Mouse (Mus musculus): ENCODE data around the gene Prg2. TPM values are rescaled to one million over a fixed set of nuclear protein-coding genes. Genes with fewer than 3 reads are reported as not detected.

The Prg2 gene
- polyA plus RNA-seq, 1 experiment = not detected

GRCm38 (mm10) chr2:84958588-84959264 lies 21.5 kb upstream of the Prg2 start:
- H3K4me1 ChIP-seq (ENCODE audit: control insufficient read depth, insufficient read depth, low read length) = no peaks in the 10 kb centered on the region
- no peak for TF ChIP-seq POLR2A (IDR thresholded peaks at IDR 0.05; ENCODE audit: extremely low read depth, insufficient read depth, low read length)
- TF ChIP-seq CTCF (IDR thresholded peaks at IDR 0.05; ENCODE audit: extremely low read depth, insufficient read depth, low read length) = no peak
- no peak overlapping the region for H3K4me3 ChIP-seq (ENCODE audit: insufficient read depth, low read length)
- no peak overlapping the region for H3K27ac ChIP-seq (ENCODE audit: insufficient read depth, low read length)

- no peak overlapping the region for H3K4me3 ChIP-seq (ENCODE audit: insufficient read depth, low read length)
- no peak for TF ChIP-seq CTCF (IDR thresholded peaks at IDR 0.05; ENCODE audit: extremely low read depth, insufficient read depth, low read length)
- no peak for TF ChIP-seq POLR2A (IDR thresholded peaks at IDR 0.05; ENCODE audit: extremely low read depth, insufficient read depth, low read length)
- no peak overlapping the region for H3K27ac ChIP-seq (ENCODE audit: insufficient read depth, low read length)
- no peaks in the 10 kb centered on the region for H3K4me1 ChIP-seq (ENCODE audit: control insufficient read depth, insufficient read depth, low read length)
Observed at GRCm38 (mm10) chr2:84961300-84961699, 19.0 kb upstream of the Prg2 start.

- TF ChIP-seq POLR2A (IDR thresholded peaks at IDR 0.05; ENCODE audit: extremely low read depth, insufficient read depth, low read length) (no peak), CTCF (IDR thresholded peaks at IDR 0.05; ENCODE audit: extremely low read depth, insufficient read depth, low read length) (no peak)
- Histone ChIP-seq H3K4me3 (ENCODE audit: insufficient read depth, low read length) (no peak overlapping the region), H3K4me1 (ENCODE audit: control insufficient read depth, insufficient read depth, low read length) (no peaks in the 10 kb centered on the region), H3K27ac (ENCODE audit: insufficient read depth, low read length) (no peak overlapping the region)
Observed at GRCm38 (mm10) chr2:84961901-84962300, 18.4 kb upstream of the Prg2 start.

- H3K4me3 ChIP-seq (ENCODE audit: insufficient read depth, low read length) = no peak overlapping the region
- no peaks in the 10 kb centered on the region for H3K4me1 ChIP-seq (ENCODE audit: control insufficient read depth, insufficient read depth, low read length)
- no peak overlapping the region for H3K27ac ChIP-seq (ENCODE audit: insufficient read depth, low read length)
- TF ChIP-seq POLR2A (IDR thresholded peaks at IDR 0.05; ENCODE audit: extremely low read depth, insufficient read depth, low read length) (no peak), CTCF (IDR thresholded peaks at IDR 0.05; ENCODE audit: extremely low read depth, insufficient read depth, low read length) (no peak)
Observed at GRCm38 (mm10) chr2:84962906-84963507, 17.3 kb upstream of the Prg2 start.

GRCm38 (mm10) chr2:84964111-84964801 lies 16.0 kb upstream of the Prg2 start:
- Histone ChIP-seq H3K27ac (ENCODE audit: insufficient read depth, low read length) (no peak overlapping the region), H3K4me1 (ENCODE audit: control insufficient read depth, insufficient read depth, low read length) (no peaks in the 10 kb centered on the region), H3K4me3 (ENCODE audit: insufficient read depth, low read length) (no peak overlapping the region)
- TF ChIP-seq CTCF (IDR thresholded peaks at IDR 0.05; ENCODE audit: extremely low read depth, insufficient read depth, low read length) = no peak
- TF ChIP-seq POLR2A (IDR thresholded peaks at IDR 0.05; ENCODE audit: extremely low read depth, insufficient read depth, low read length) = no peak

GRCm38 (mm10) chr2:84967318-84967991 lies 12.8 kb upstream of the Prg2 start:
- Histone ChIP-seq H3K4me1 (ENCODE audit: control insufficient read depth, insufficient read depth, low read length) (no peaks in the 10 kb centered on the region), H3K4me3 (ENCODE audit: insufficient read depth, low read length) (no peak overlapping the region), H3K27ac (ENCODE audit: insufficient read depth, low read length) (no peak overlapping the region)
- no peak for TF ChIP-seq POLR2A (IDR thresholded peaks at IDR 0.05; ENCODE audit: extremely low read depth, insufficient read depth, low read length)
- no peak for TF ChIP-seq CTCF (IDR thresholded peaks at IDR 0.05; ENCODE audit: extremely low read depth, insufficient read depth, low read length)

- Histone ChIP-seq H3K4me1 (ENCODE audit: control insufficient read depth, insufficient read depth, low read length) (no peaks in the 10 kb centered on the region), H3K4me3 (ENCODE audit: insufficient read depth, low read length) (no peak overlapping the region), H3K27ac (ENCODE audit: insufficient read depth, low read length) (no peak overlapping the region)
- TF ChIP-seq POLR2A (IDR thresholded peaks at IDR 0.05; ENCODE audit: extremely low read depth, insufficient read depth, low read length) (no peak), CTCF (IDR thresholded peaks at IDR 0.05; ENCODE audit: extremely low read depth, insufficient read depth, low read length) (no peak)
Observed at GRCm38 (mm10) chr2:84975580-84975979, 4.7 kb upstream of the Prg2 start.

GRCm38 (mm10) chr2:84987930-84988329 lies 7.7 kb downstream of the Prg2 start, which contains the start of gene Prg3:
Prg3 (plus strand) TSS chr2:84988215.
- Histone ChIP-seq H3K4me3 (ENCODE audit: insufficient read depth, low read length) (no peak within 1 kb of the TSS), H3K27ac (ENCODE audit: insufficient read depth, low read length) (no peak within 1 kb of the TSS), H3K4me1 (ENCODE audit: control insufficient read depth, insufficient read depth, low read length) (no peaks in the 10 kb centered on the region)
- TF ChIP-seq POLR2A (IDR thresholded peaks at IDR 0.05; ENCODE audit: extremely low read depth, insufficient read depth, low read length) (no peak), CTCF (IDR thresholded peaks at IDR 0.05; ENCODE audit: extremely low read depth, insufficient read depth, low read length) (no peak)

GRCm38 (mm10) chr2:84996376-84996775 lies 16.1 kb downstream of the Prg2 start:
- Histone ChIP-seq H3K4me3 (ENCODE audit: insufficient read depth, low read length) (no peak overlapping the region), H3K27ac (ENCODE audit: insufficient read depth, low read length) (no peak overlapping the region), H3K4me1 (ENCODE audit: control insufficient read depth, insufficient read depth, low read length) (no peaks in the 10 kb centered on the region)
- TF ChIP-seq CTCF (IDR thresholded peaks at IDR 0.05; ENCODE audit: extremely low read depth, insufficient read depth, low read length) = no peak
- no peak for TF ChIP-seq POLR2A (IDR thresholded peaks at IDR 0.05; ENCODE audit: extremely low read depth, insufficient read depth, low read length)
